Mouse (Mus musculus) CH12.LX (cell line): Measurements from ENCODE around the gene Atp5j. TPM values are rescaled to one million over a fixed set of nuclear protein-coding genes. Genes with fewer than 3 reads are reported as not detected.

ENCODE experiments used
- DNase-seq: peaks from one replicate; pipeline ENCODE4 v3.0.0-alpha.2; 2013; ENCODE audit errors: extremely low read depth
- H3K27ac ChIP-seq: 2 replicates; pipeline ENCODE4 v1.5.1; 2012; ENCODE audit warnings: low read depth, mild to moderate bottlenecking, control low read depth, moderate library complexity; ENCODE audit not compliant: insufficient read depth
- H3K27me3 ChIP-seq: replicated peaks from 2 replicates; pipeline ENCODE3; 2012; ENCODE audit warnings: inconsistent platforms
- H3K36me3 ChIP-seq, 2 experiments: replicated peaks in 1 of 2; 2 replicates each; pipeline versions ENCODE3 to v1.6.1; 2012; ENCODE audit warnings: inconsistent platforms in 1 of 2, low read length in 1 of 2, mild to moderate bottlenecking in 1 of 2, mixed read lengths in 1 of 2, moderate library complexity in 1 of 2; ENCODE audit not compliant: control insufficient read depth in 1 of 2, insufficient read depth in 1 of 2
- H3K4me1 ChIP-seq, 2 experiments: 2 replicates each; pipeline ENCODE4 v1.6.1; 2012; ENCODE audit warnings: inconsistent platforms in 1 of 2, moderate library complexity in 1 of 2; ENCODE audit not compliant: insufficient read depth in 2 of 2, control insufficient read depth in 1 of 2
- H3K4me2 ChIP-seq: 2 replicates; pipeline ENCODE4 v1.6.1; 2012; ENCODE audit warnings: low read depth, mild to moderate bottlenecking, control low read depth; ENCODE audit not compliant: poor library complexity, insufficient read depth, severe bottlenecking
- H3K4me3 ChIP-seq, 3 experiments: fragments of 150-350 bp in 1 of 3; sonication (generic) in 1 of 3; replicated peaks in 1 of 3; 2 replicates each; pipeline versions ENCODE3 to v1.5.1; 2011 to 2012; ENCODE audit warnings: low read depth in 2 of 3, low read length in 2 of 3, mild to moderate bottlenecking in 2 of 3, moderate library complexity in 2 of 3, control low read depth in 1 of 3, improper control_type of control experiment in 1 of 3, inconsistent platforms in 1 of 3, mixed read lengths in 1 of 3; ENCODE audit not compliant: poor library complexity in 1 of 3
- H3K79me2 ChIP-seq: replicated peaks from 2 replicates; pipeline ENCODE4 v1.6.1; 2012; ENCODE audit warnings: mild to moderate bottlenecking, moderate library complexity; ENCODE audit not compliant: control insufficient read depth, poor library complexity, insufficient read depth, severe bottlenecking; ENCODE audit errors: extremely low read depth
- H3K9ac ChIP-seq: 2 replicates; pipeline ENCODE4 v1.6.1; 2012; ENCODE audit warnings: low read depth, mild to moderate bottlenecking, control low read depth, moderate library complexity; ENCODE audit not compliant: insufficient read depth
- H3K9me3 ChIP-seq: replicated peaks from 2 replicates; pipeline ENCODE3; 2012; ENCODE audit warnings: low read length, inconsistent platforms, mixed read lengths
- EP300 ChIP-seq: IDR thresholded peaks from 2 replicates; pipeline ENCODE4 v1.6.1; 2011; ENCODE audit warnings: low read length, improper control_type of control experiment
- GABPA ChIP-seq: IDR thresholded peaks from 2 replicates; pipeline ENCODE4 v1.6.1; 2012; ENCODE audit warnings: low read depth, low read length, improper control_type of control experiment, inconsistent platforms; ENCODE audit not compliant: insufficient replicate concordance
- HCFC1 ChIP-seq: IDR thresholded peaks from 2 replicates; pipeline ENCODE4 v1.6.1; 2012; ENCODE audit warnings: low read depth, mild to moderate bottlenecking, inconsistent platforms, low read length, improper control_type of control experiment
- JUN ChIP-seq: IDR thresholded peaks from 2 replicates; pipeline ENCODE4 v1.6.1; 2011; ENCODE audit warnings: low read depth, mild to moderate bottlenecking, low read length, improper control_type of control experiment, moderate library complexity; ENCODE audit not compliant: insufficient read depth
- JUND ChIP-seq: conservative IDR thresholded peaks from 2 replicates; pipeline ENCODE4 v1.6.1; 2011; ENCODE audit warnings: low read depth, low read length, improper control_type of control experiment
- MAZ ChIP-seq: IDR thresholded peaks from 2 replicates; pipeline ENCODE4 v1.6.1; 2012; ENCODE audit warnings: low read depth, mild to moderate bottlenecking, inconsistent platforms, low read length, improper control_type of control experiment, moderate library complexity
- MXI1 ChIP-seq: IDR thresholded peaks from 2 replicates; pipeline ENCODE4 v1.6.1; 2011; ENCODE audit warnings: mild to moderate bottlenecking, low read depth, low read length, improper control_type of control experiment
- NELFE ChIP-seq: IDR thresholded peaks from 2 replicates; pipeline ENCODE4 v1.6.1; 2011; ENCODE audit warnings: low read depth, low read length, improper control_type of control experiment
- PAX5 ChIP-seq: IDR thresholded peaks from 2 replicates; pipeline ENCODE4 v1.6.1; 2012; ENCODE audit warnings: low read length, inconsistent platforms, mixed read lengths
- RAD21 ChIP-seq: IDR thresholded peaks from 2 replicates; pipeline ENCODE4 v1.6.1; 2011; ENCODE audit warnings: low read depth, mild to moderate bottlenecking, low read length, improper control_type of control experiment, moderate library complexity
- SMC3 ChIP-seq: IDR thresholded peaks from 2 replicates; pipeline ENCODE4 v1.6.1; 2011; ENCODE audit warnings: low read depth, low read length, improper control_type of control experiment
- TBP ChIP-seq: conservative IDR thresholded peaks from 2 replicates; pipeline ENCODE4 v1.6.1; 2011; ENCODE audit warnings: low read depth, low read length, improper control_type of control experiment
- TCF12 ChIP-seq: IDR thresholded peaks from 2 replicates; pipeline ENCODE4 v1.6.1; 2014; ENCODE audit warnings: low read depth, mild to moderate bottlenecking, inconsistent platforms, low read length, improper control_type of control experiment
- UBTF ChIP-seq: IDR thresholded peaks from 2 replicates; pipeline ENCODE4 v1.6.1; 2012; ENCODE audit warnings: low read depth, mild to moderate bottlenecking, inconsistent platforms, low read length, improper control_type of control experiment, moderate library complexity
- USF1 ChIP-seq: IDR thresholded peaks from 2 replicates; pipeline ENCODE4 v1.6.1; 2014; ENCODE audit warnings: low read depth, mild to moderate bottlenecking, inconsistent platforms, low read length, improper control_type of control experiment
- USF2 ChIP-seq: conservative IDR thresholded peaks from 2 replicates; pipeline ENCODE4 v1.6.1; 2011; ENCODE audit warnings: low read depth, low read length, improper control_type of control experiment
- ZC3H11A ChIP-seq: IDR thresholded peaks from 2 replicates; pipeline ENCODE4 v1.6.1; 2012; ENCODE audit warnings: low read depth, mild to moderate bottlenecking, inconsistent platforms, low read length, improper control_type of control experiment
- ZKSCAN1 ChIP-seq: IDR thresholded peaks from 2 replicates; pipeline ENCODE4 v1.6.1; 2012; ENCODE audit warnings: low read depth, inconsistent platforms, low read length, improper control_type of control experiment, borderline replicate concordance
- ZMIZ1 ChIP-seq: IDR thresholded peaks from 2 replicates; pipeline ENCODE4 v1.6.1; 2012; ENCODE audit warnings: low read depth, mild to moderate bottlenecking, inconsistent platforms, low read length, improper control_type of control experiment
- ZNF384 ChIP-seq: IDR thresholded peaks from 2 replicates; pipeline ENCODE4 v1.6.1; 2012; ENCODE audit warnings: low read depth, low read length, improper control_type of control experiment, inconsistent platforms
- dilution Hi-C: fragments of 300-500 bp; cut with MboI; formaldehyde crosslinking; loops from 2 replicates; pipeline ENCODE4 v1.14.3; 2020; ENCODE audit warnings: low sequenced_read_pairs; ENCODE audit not compliant: extremely low pct_unique_long_range_greater_than_20kb, extremely low pct_ligation_motif_present
- in situ Hi-C: fragments of 300-500 bp; cut with MboI; formaldehyde crosslinking; loops from 3 replicates; pipeline ENCODE4 v1.14.3; 2019; ENCODE audit warnings: low sequenced_read_pairs, low pct_ligation_motif_present, low pct_unique_long_range_greater_than_20kb, mixed read lengths
- polyA plus RNA-seq: library from polyadenylated mRNA; unstranded; fragments of >175 nt; gene quantifications from 2 replicates; pipeline ENCODE4 v1.2.1, GENCODE M21; 2012; ENCODE audit warnings: low read depth; ENCODE audit not compliant: insufficient read length
- total RNA-seq, 2 experiments: library from RNA; depleted of rRNA; stranded (reverse); fragments of 300-350 nt in 1 of 2; fragments of >200 nt in 1 of 2; gene quantifications; 2 replicates each; pipeline ENCODE4 v1.2.3; 2012 to 2014

Atp5j gene
- total and polyA plus RNA-seq, 3 experiments, result 223 to 485 (median 277) TPM

GRCm38 (mm10) chr16:84875718-84876035 is 40.3 kb upstream of the Atp5j start:
- in situ Hi-C loops, result loop anchor here (25.0 kb wide), 1 partner anchor 812 kb away; no protein-coding TSS in a partner anchor
- Histone ChIP-seq H3K27me3 (no peaks in the 10 kb centered on the region), H3K9me3 (no peaks in the 10 kb centered on the region), H3K4me3 (no peak overlapping the region), H3K36me3 (no peaks in the 10 kb centered on the region), H3K79me2 (no peaks in the 10 kb centered on the region), H3K4me2 (no peak overlapping the region), H3K27ac (no peak overlapping the region), H3K9ac (no peak overlapping the region), H3K4me1 (peaks cover 0 to 4% of the 10 kb centered on the region in 2 experiments; a peak in 1 of 4 replicates)
- no peak for TF ChIP-seq TCF12
- TF ChIP-seq NELFE, result no peak
- no peak for TF ChIP-seq TBP
- TF ChIP-seq JUND, result no peak
- TF ChIP-seq ZMIZ1, result no peak
- TF ChIP-seq HCFC1, result no peak
- no peak for TF ChIP-seq RAD21
- DNase-seq, result no peak
- dilution Hi-C loops, result no loop called here

DNA sequence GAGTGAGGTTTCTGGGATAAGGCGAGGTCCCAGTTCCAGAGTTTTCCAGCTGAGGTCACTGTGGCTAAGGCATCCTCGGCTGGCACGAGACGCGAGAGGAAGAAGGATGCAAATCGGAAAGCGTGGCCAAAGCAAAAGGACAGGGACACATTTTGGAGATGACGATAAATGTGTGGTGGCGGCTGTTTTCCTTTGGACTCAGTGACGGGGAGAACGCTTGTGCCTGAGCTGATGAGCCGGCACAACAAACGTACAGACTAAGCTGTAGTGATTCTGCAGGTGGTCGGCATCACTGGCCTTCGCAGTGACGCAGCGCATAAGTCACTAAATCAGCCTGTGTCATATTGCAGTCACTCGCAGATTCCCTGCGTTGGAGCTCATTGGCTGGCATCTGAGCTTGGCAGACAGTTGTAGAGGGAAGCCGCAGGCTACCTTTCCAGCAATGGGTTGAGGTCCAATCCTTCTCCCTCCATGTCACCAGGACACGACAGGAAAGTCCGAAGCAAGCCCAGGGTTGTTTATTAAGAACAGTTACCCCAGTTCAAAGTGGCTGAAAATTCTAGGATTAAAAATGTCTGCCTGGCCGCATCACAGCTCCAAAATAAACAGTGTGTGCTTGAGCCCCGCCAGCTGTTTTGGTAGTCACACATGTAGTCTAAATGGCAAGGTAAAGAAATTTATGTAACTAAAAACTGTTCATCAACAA is 39.7 kb upstream of the Atp5j start:
- Histone ChIP-seq H3K79me2 (no peaks in the 10 kb centered on the region), H3K9ac (no peak overlapping the region), H3K4me3 (no peak overlapping the region), H3K36me3 (no peaks in the 10 kb centered on the region), H3K27me3 (no peaks in the 10 kb centered on the region), H3K4me2 (no peak overlapping the region), H3K9me3 (no peaks in the 10 kb centered on the region), H3K27ac (no peak overlapping the region), H3K4me1 (peaks cover 0 to 4% of the 10 kb centered on the region in 2 experiments; a peak in 1 of 4 replicates)
- in situ Hi-C loops, result loop anchor here (25.0 kb wide), 1 partner anchor 812 kb away; no protein-coding TSS in a partner anchor
- TF ChIP-seq PAX5 (no peak), MXI1 (no peak), ZNF384 (no peak), USF2 (no peak), UBTF (no peak), GABPA (no peak), EP300 (no peak), USF1 (no peak), TBP (no peak), SMC3 (no peak), ZKSCAN1 (no peak), JUN (no peak), ZC3H11A (no peak), MAZ (no peak)
- dilution Hi-C loops, result no loop called here
- DNase-seq, result no peak
